Mouse (Mus musculus) G1E (cell line): ENCODE data around the gene Hid1.

Experiments used
- CTCF ChIP-seq: IDR thresholded peaks from 2 replicates; pipeline ENCODE4 v1.5.1; 2012; ENCODE audit warnings: low read depth, low read length, inconsistent platforms, mixed read lengths
- GATA1 ChIP-seq: IDR thresholded peaks from 2 replicates; pipeline ENCODE4 v1.6.1; 2012; ENCODE audit warnings: borderline replicate concordance, low read length, inconsistent platforms, mixed read lengths
- GATA2 ChIP-seq: IDR thresholded peaks from 2 replicates; pipeline ENCODE4 v1.6.1; 2012; ENCODE audit warnings: low read depth, low read length, inconsistent platforms, borderline replicate concordance
- POLR2AphosphoS5 ChIP-seq: IDR thresholded peaks from 2 replicates; pipeline ENCODE4 v1.6.1; 2012; ENCODE audit warnings: low read depth, low read length, inconsistent platforms; ENCODE audit not compliant: insufficient replicate concordance

- no peak for TF ChIP-seq CTCF
- no peak for TF ChIP-seq GATA2
- no peak for TF ChIP-seq GATA1
- TF ChIP-seq POLR2AphosphoS5 = no peak
These were observed 14.2 kb downstream of the Hid1 start for GRCm38 (mm10) chr11:115353375-115353774.
